In genomic region chr11:61486458-61487219, GRCm38 (mm10) we compare ENCODE assay signal across 10 mouse cellular contexts. TPM values are rescaled to one million over a fixed set of nuclear protein-coding genes. Genes with fewer than 3 reads are reported as not detected.
DNase-seq lines count a peak whose midpoint lies in the region; ATAC-seq and TF ChIP-seq lines count a peak whose summit lies in the region.
"Had no signal": no experiment of that assay in that cellular context is flagged by ENCODE, and none has a peak within 500 bp of the region (broad histone marks: within the 10 kb centered on the region; RNA-seq: fewer than 3 reads in every experiment).

No protein-coding gene starts in this region.

- peak overlapping the region; percentile 33; the same call in 1 of the 2 replicates for H3K4me3 ChIP-seq in heart, embryonic 11.5 days (ENCODE audit: low read depth, low read length)
- H3K4me3 ChIP-seq in lung, embryonic 16.5 days (ENCODE audit: low read length): peak overlapping the region; percentile 57
- H3K4me3 ChIP-seq in hindbrain, postnatal 0 days (ENCODE audit: low read length): peak overlapping the region; percentile 6; the same call in 1 of the 2 replicates
- peak overlapping the region; percentile 13; the same call in 1 of the 2 replicates for H3K4me3 ChIP-seq in neural tube, embryonic 15.5 days (replicated peaks)
- H3K4me3 ChIP-seq: megakaryocyte, embryonic 14.5 days had no signal

- H3K27me3 ChIP-seq in heart, embryonic 11.5 days (ENCODE audit: control insufficient read depth, insufficient read depth, low read length): no peaks in the 10 kb centered on the region
- H3K27me3 ChIP-seq in lung, embryonic 16.5 days (ENCODE audit: control insufficient read depth, insufficient read depth, low read depth, low read length): no peaks in the 10 kb centered on the region
- no peaks in the 10 kb centered on the region for H3K27me3 ChIP-seq in hindbrain, postnatal 0 days (ENCODE audit: insufficient read depth, low read length)
- no peaks in the 10 kb centered on the region for H3K27me3 ChIP-seq in neural tube, embryonic 15.5 days (replicated peaks)

- no peaks in the 10 kb centered on the region for H3K9me3 ChIP-seq in heart, embryonic 11.5 days (replicated peaks; ENCODE audit: control insufficient read depth, low read length)
- H3K9me3 ChIP-seq in lung, embryonic 16.5 days (ENCODE audit: control insufficient read depth, low read length): no peaks in the 10 kb centered on the region
- no peaks in the 10 kb centered on the region for H3K9me3 ChIP-seq in hindbrain, postnatal 0 days (ENCODE audit: low read length)
- H3K9me3 ChIP-seq in neural tube, embryonic 15.5 days (replicated peaks): no peaks in the 10 kb centered on the region
- H3K9me3 ChIP-seq: megakaryocyte, embryonic 14.5 days had no signal

- peak overlapping the region; percentile 49 for H3K4me2 ChIP-seq in heart, embryonic 11.5 days
- peak overlapping the region; percentile 35 for H3K4me2 ChIP-seq in lung, embryonic 16.5 days (ENCODE audit: low read depth, low read length)
- peak overlapping the region; percentile 10; the same call in 1 of the 2 replicates for H3K4me2 ChIP-seq in hindbrain, postnatal 0 days (ENCODE audit: low read depth, low read length)
- peak overlapping the region; percentile 4 for H3K4me2 ChIP-seq in neural tube, embryonic 15.5 days

- WGBS in heart, embryonic 11.5 days (ENCODE audit: insufficient replicate concordance): 88% methylated on average over 14 of the region's 14 CpGs
- WGBS in lung, embryonic 16.5 days: 67% methylated on average over 14 of the region's 14 CpGs
- 77% methylated on average over 14 of the region's 14 CpGs for WGBS in hindbrain, postnatal 0 days
- WGBS in neural tube, embryonic 15.5 days: 91% methylated on average over 14 of the region's 14 CpGs

- peaks cover 20% of the 10 kb centered on the region for H3K4me1 ChIP-seq in heart, embryonic 11.5 days (ENCODE audit: control insufficient read depth, insufficient read depth, low read length)
- peaks cover 8% of the 10 kb centered on the region for H3K4me1 ChIP-seq in lung, embryonic 16.5 days (replicated peaks; ENCODE audit: control insufficient read depth, insufficient read depth, low read length)
- H3K4me1 ChIP-seq in hindbrain, postnatal 0 days (ENCODE audit: insufficient read depth, low read length): peaks cover 12% of the 10 kb centered on the region; the same call in 1 of the 2 replicates
- peaks cover 57% of the 10 kb centered on the region for H3K4me1 ChIP-seq in neural tube, embryonic 15.5 days
- H3K4me1 ChIP-seq: megakaryocyte, embryonic 14.5 days had no signal

- ATAC-seq in heart, embryonic 11.5 days (replicated peaks; ENCODE audit: insufficient number of reproducible peaks, low FRiP score, low TSS enrichment): no peak
- no peak for ATAC-seq in lung, embryonic 16.5 days (ENCODE audit: low read depth)
- ATAC-seq in hindbrain, postnatal 0 days: no peak
- no peak for ATAC-seq in neural tube, embryonic 15.5 days (ENCODE audit: low FRiP score)
- ATAC-seq: activated CD4-positive, CD25-positive, alpha-beta regulatory T cell, adult 4 months had no signal

- H3K27ac ChIP-seq in heart, embryonic 11.5 days (ENCODE audit: low read depth, low read length): no peak overlapping the region
- peak overlapping the region; percentile 97 for H3K27ac ChIP-seq in lung, embryonic 16.5 days (ENCODE audit: low read length)
- peak overlapping the region; percentile 75 for H3K27ac ChIP-seq in hindbrain, postnatal 0 days
- no peak overlapping the region; the same call in 1 of the 2 replicates for H3K27ac ChIP-seq in neural tube, embryonic 15.5 days (replicated peaks)

- intact Hi-C loops in heart, postnatal 14 days (cut with DNase I): no loop called here
- intact Hi-C loops in left cerebral cortex, postnatal 36 days (cut with DNase I): no loop called here

- TF ChIP-seq CTCF in hindbrain, postnatal 0 days (IDR thresholded peaks at IDR 0.05; ENCODE audit: low read depth): no peak

- no peak overlapping the region for H3K9ac ChIP-seq in heart, embryonic 11.5 days (ENCODE audit: low read depth, low read length)
- peak overlapping the region; percentile 78 for H3K9ac ChIP-seq in lung, embryonic 16.5 days (ENCODE audit: low read length)
- no peak overlapping the region for H3K9ac ChIP-seq in hindbrain, postnatal 0 days (replicated peaks; ENCODE audit: low read length)
- no peak overlapping the region for H3K9ac ChIP-seq in neural tube, embryonic 15.5 days (replicated peaks)

- H3K36me3 ChIP-seq in heart, embryonic 11.5 days (ENCODE audit: control insufficient read depth, insufficient read depth, low read length): peaks cover 28% of the 10 kb centered on the region
- peaks cover 37% of the 10 kb centered on the region for H3K36me3 ChIP-seq in lung, embryonic 16.5 days (ENCODE audit: control insufficient read depth, insufficient read depth, low read length)
- H3K36me3 ChIP-seq in hindbrain, postnatal 0 days (ENCODE audit: insufficient read depth, low read length): peaks cover 33% of the 10 kb centered on the region
- peaks cover 42% of the 10 kb centered on the region for H3K36me3 ChIP-seq in neural tube, embryonic 15.5 days

- no peak for DNase-seq in heart, postnatal 14 days
- no peak for DNase-seq in lung, adult 18-20 months
- peak; percentile 12 for DNase-seq in hindbrain, postnatal 0 days (ENCODE audit: low spot score)
- no peak for DNase-seq in adrenal gland, postnatal 4 days (ENCODE audit: low spot score in 2 of 2)
- DNase-seq in left cerebral cortex, postnatal 36 days (ENCODE audit: low spot score in 2 of 2): no peak

RNA-seq across cellular contexts. Expression of gene Mfap4, which starts 1.4 kb away (rescaled TPM):
- polyA plus RNA-seq in heart, embryonic 11.5 days (2014; fragmentation: Nextera tagmentation; extraction: Ambion mirVana): 57.6 and 58.4 TPM in 2 replicates
- total RNA-seq in heart, postnatal 14 days (2021): 100 to 1,000 TPM; 112 to 142 TPM
- 1,630 and 1,660 TPM in 2 replicates for polyA plus RNA-seq in lung, embryonic 16.5 days (2015; fragmentation: Nextera tagmentation; extraction: Ambion mirVana)
- 42.1 and 68.1 TPM in 2 replicates for total RNA-seq in hindbrain, postnatal 0 days (2014; rRNA removed)
- 38.7 and 43.3 TPM in 2 replicates for polyA plus RNA-seq in hindbrain, postnatal 0 days (2015; fragmentation: Nextera tagmentation; extraction: Ambion mirVana)
- 48.3 and 73.6 TPM in 2 replicates for polyA plus RNA-seq in neural tube, embryonic 15.5 days (2015; fragmentation: Nextera tagmentation; extraction: Ambion mirVana)
- total RNA-seq in adrenal gland, postnatal 4 days (2021): 10 to 100 TPM; 65.8 to 68.6 TPM
- 1 to 10 TPM; 2.6 to 3.3 TPM for total RNA-seq in left cerebral cortex, postnatal 36 days (2021)
- polyA plus RNA-seq: activated CD4-positive, CD25-positive, alpha-beta regulatory T cell, adult 4 months had no signal

RNA-seq across cellular contexts. Expression of gene Mapk7, which starts 7.6 kb away (rescaled TPM):
- polyA plus RNA-seq in heart, embryonic 11.5 days (2014; fragmentation: Nextera tagmentation; extraction: Ambion mirVana): 22.3 and 25.8 TPM in 2 replicates
- 1 to 10 TPM; 8.9 to 9.7 TPM for total RNA-seq in heart, postnatal 14 days (2021)
- polyA plus RNA-seq in lung, embryonic 16.5 days (2015; fragmentation: Nextera tagmentation; extraction: Ambion mirVana): 59.6 and 61.8 TPM in 2 replicates
- total RNA-seq in hindbrain, postnatal 0 days (2014; rRNA removed): 50.5 and 58.8 TPM in 2 replicates
- polyA plus RNA-seq in hindbrain, postnatal 0 days (2015; fragmentation: Nextera tagmentation; extraction: Ambion mirVana): 43.1 TPM in 2 replicates
- polyA plus RNA-seq in neural tube, embryonic 15.5 days (2015; fragmentation: Nextera tagmentation; extraction: Ambion mirVana): 65.9 and 67.7 TPM in 2 replicates
- total RNA-seq in adrenal gland, postnatal 4 days (2021): 10 to 100 TPM; 25.9 to 28.1 TPM
- 10 to 100 TPM; 21.6 to 22.9 TPM for total RNA-seq in left cerebral cortex, postnatal 36 days (2021)

RNA-seq across cellular contexts. Expression of gene B9d1, which starts 18.3 kb away (rescaled TPM):
- 13.3 and 14.5 TPM in 2 replicates for polyA plus RNA-seq in heart, embryonic 11.5 days (2014; fragmentation: Nextera tagmentation; extraction: Ambion mirVana)
- total RNA-seq in heart, postnatal 14 days (2021): 10 to 100 TPM in 1 of 2 experiments, 1 to 10 TPM in 1; 9.4 to 11.1 TPM
- 47.3 and 47.9 TPM in 2 replicates for polyA plus RNA-seq in lung, embryonic 16.5 days (2015; fragmentation: Nextera tagmentation; extraction: Ambion mirVana)
- 22.8 and 33.9 TPM in 2 replicates for total RNA-seq in hindbrain, postnatal 0 days (2014; rRNA removed)
- 26.2 and 29.7 TPM in 2 replicates for polyA plus RNA-seq in hindbrain, postnatal 0 days (2015; fragmentation: Nextera tagmentation; extraction: Ambion mirVana)
- polyA plus RNA-seq in neural tube, embryonic 15.5 days (2015; fragmentation: Nextera tagmentation; extraction: Ambion mirVana): 28.6 and 31.2 TPM in 2 replicates
- total RNA-seq in adrenal gland, postnatal 4 days (2021): 10 to 100 TPM; 21.3 to 25.4 TPM
- 10 to 100 TPM; 40.3 to 44.4 TPM for total RNA-seq in left cerebral cortex, postnatal 36 days (2021)

RNA-seq across cellular contexts. Expression of gene Rnf112, which starts 32.7 kb away (rescaled TPM):
- 0.09 TPM in 1 of 2 replicates, not detected in the other for polyA plus RNA-seq in heart, embryonic 11.5 days (2014; fragmentation: Nextera tagmentation; extraction: Ambion mirVana)
- under 1 TPM; 0.17 to 0.34 TPM for total RNA-seq in heart, postnatal 14 days (2021)
- polyA plus RNA-seq in lung, embryonic 16.5 days (2015; fragmentation: Nextera tagmentation; extraction: Ambion mirVana): 0.78 and 1.2 TPM in 2 replicates
- 74.3 and 74.9 TPM in 2 replicates for total RNA-seq in hindbrain, postnatal 0 days (2014; rRNA removed)
- polyA plus RNA-seq in hindbrain, postnatal 0 days (2015; fragmentation: Nextera tagmentation; extraction: Ambion mirVana): 22.0 and 23.8 TPM in 2 replicates
- 24.1 and 32.9 TPM in 2 replicates for polyA plus RNA-seq in neural tube, embryonic 15.5 days (2015; fragmentation: Nextera tagmentation; extraction: Ambion mirVana)
- 1 to 10 TPM; 2.9 to 4.1 TPM for total RNA-seq in adrenal gland, postnatal 4 days (2021)
- total RNA-seq in left cerebral cortex, postnatal 36 days (2021): 100 to 1,000 TPM; 274 to 345 TPM
- polyA plus RNA-seq: activated CD4-positive, CD25-positive, alpha-beta regulatory T cell, adult 4 months had no signal

Comparison
In these comparisons a context has a peak if more than half of its experiments do, and no peak if none do; other contexts are left out.
1. H3K27ac ChIP-seq: peak in lung, embryonic 16.5 days (single experiment) and hindbrain, postnatal 0 days (single experiment); none in heart, embryonic 11.5 days (single experiment) and neural tube, embryonic 15.5 days (single experiment).
2. H3K4me3 ChIP-seq: peak in every context shown above with its lines; median percentile 57 in lung, embryonic 16.5 days; 33 in heart, embryonic 11.5 days; 13 in neural tube, embryonic 15.5 days; 6 in hindbrain, postnatal 0 days.
3. RNA of gene Mfap4, which starts 1.4 kb away (total RNA-seq): 112 to 142 TPM in heart, postnatal 14 days, 65.8 to 68.6 TPM in adrenal gland, postnatal 4 days and 42.1 to 68.1 TPM in hindbrain, postnatal 0 days; 2.6 to 3.3 TPM in left cerebral cortex, postnatal 36 days; every median in the first group is over 10 times any median in the second.
4. Peak in every context shown above with its lines, with median percentiles within 50 percentile points of each other: H3K4me2 ChIP-seq.